Mouse (Mus musculus): ENCODE results near the gene Pigc.

DNA sequence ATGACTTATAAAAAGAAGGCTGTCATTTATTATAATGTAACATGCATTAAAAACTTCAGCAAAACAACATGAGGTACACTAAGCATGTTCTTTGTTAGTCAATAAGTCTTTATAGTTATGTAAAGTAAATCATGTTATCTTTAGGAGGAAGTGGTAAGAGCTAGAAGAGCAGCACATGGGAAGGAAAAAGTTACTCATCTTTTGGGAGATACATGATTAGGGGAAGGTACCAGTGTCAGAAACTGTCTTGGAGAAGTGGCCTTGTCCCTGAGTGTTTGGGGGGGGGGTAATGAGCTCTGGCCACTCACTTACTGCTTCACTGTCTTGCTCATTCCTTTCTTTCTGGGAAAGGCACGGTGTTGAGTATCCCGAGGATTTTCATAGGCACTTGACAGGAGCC, 26.9 kb upstream of the Pigc start:
- TF ChIP-seq MYOG (IDR thresholded peaks at IDR 0.05; ENCODE audit: control insufficient read depth in 1 of 3, insufficient read depth in 1 of 3, insufficient read length in 2 of 3, low read depth in 2 of 3), result no peak
- TF ChIP-seq USF1 (IDR thresholded peaks at IDR 0.05; ENCODE audit: low read depth), result no peak
- no peak for TF ChIP-seq CEBPB (IDR thresholded peaks at IDR 0.05; ENCODE audit: insufficient read depth, poor library complexity, severe bottlenecking)
- TF ChIP-seq MYOD1 (IDR thresholded peaks at IDR 0.05; ENCODE audit: control insufficient read depth in 1 of 3, insufficient read length in 2 of 3, low read depth in 2 of 3), result no peak
- no peak for TF ChIP-seq POLR2A (IDR thresholded peaks at IDR 0.05; ENCODE audit: insufficient read length, low read depth)
- TF ChIP-seq MAX (IDR thresholded peaks at IDR 0.05; ENCODE audit: low read depth), result no peak
- no peak for TF ChIP-seq POLR2AphosphoS2 (IDR thresholded peaks at IDR 0.05; ENCODE audit: insufficient read length, low read depth)

All from myocyte (in vitro differentiated cells).